Mouse (Mus musculus): ENCODE measurements around the gene Meltf. TPM values are rescaled to one million over a fixed set of nuclear protein-coding genes. Genes with fewer than 3 reads are reported as not detected.

The Meltf gene
- polyA plus RNA-seq (2014; fragmentation: Nextera tagmentation; extraction: Ambion mirVana) = not detected in 2 replicates

GRCm38 (mm10) chr16:31878573-31879257, at the start of gene Meltf:
Gene Meltf, plus strand, starts transcription at chr16:31878810.
- Histone ChIP-seq H3K27ac (replicated peaks in 1 of 2; ENCODE audit: control insufficient read depth in 1 of 2, insufficient read depth in 1 of 2, low read depth in 2 of 2, low read length in 2 of 2) (no peak within 1 kb of the TSS), H3K9me3 (ENCODE audit: control insufficient read depth, low read length) (no peaks in the 10 kb centered on the region), H3K4me1 (ENCODE audit: control insufficient read depth in 2 of 2, insufficient read depth in 2 of 2, low read length in 2 of 2) (peaks cover 16 to 21% of the 10 kb centered on the region in 2 experiments), H3K4me3 (ENCODE audit: control insufficient read depth in 1 of 2, insufficient read depth in 1 of 2, low read depth in 1 of 2, low read length in 2 of 2) (no peak within 1 kb of the TSS), H3K27me3 (ENCODE audit: control insufficient read depth, insufficient read depth, low read length) (no peaks in the 10 kb centered on the region), H3K4me2 (ENCODE audit: low read length) (peak within 1 kb of the TSS; percentile 45; the same call in 1 of the 2 replicates), H3K9ac (ENCODE audit: low read length) (no peak within 1 kb of the TSS), H3K36me3 (ENCODE audit: control insufficient read depth, insufficient read depth, low read length) (peaks cover 12% of the 10 kb centered on the region)
- ATAC-seq (ENCODE audit: insufficient number of reproducible peaks, insufficient read depth, low FRiP score, low read depth) = no peak
- 27% methylated on average over 21 of the region's 21 CpGs for WGBS

DNA sequence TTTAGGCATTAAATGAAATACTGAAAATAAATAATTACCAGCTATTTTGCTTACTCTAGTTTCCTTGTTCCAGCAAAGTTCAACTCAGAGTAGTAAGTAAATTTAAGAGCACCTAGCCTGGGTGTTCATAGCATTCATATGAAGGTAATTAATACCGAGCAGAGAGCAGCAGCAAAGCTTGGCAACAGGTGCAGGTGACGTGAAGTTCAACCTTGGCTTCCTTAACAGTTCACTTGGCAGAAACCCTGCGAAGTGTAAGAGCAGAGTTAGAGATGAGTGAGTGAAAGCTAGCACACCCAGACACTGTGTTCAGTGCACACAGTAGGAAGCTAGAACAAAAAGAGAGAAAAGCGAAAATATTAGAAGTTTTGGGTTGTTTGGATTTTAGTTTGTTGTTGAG, 47.9 kb upstream of the Meltf start:
- peaks cover 19% of the 10 kb centered on the region for H3K36me3 ChIP-seq (ENCODE audit: control insufficient read depth, insufficient read depth, low read length)
- H3K4me3 ChIP-seq (ENCODE audit: control insufficient read depth in 1 of 2, insufficient read depth in 1 of 2, low read depth in 1 of 2, low read length in 2 of 2) = no peak overlapping the region
- H3K9me3 ChIP-seq (ENCODE audit: control insufficient read depth, low read length) = no peaks in the 10 kb centered on the region
- H3K27me3 ChIP-seq (ENCODE audit: control insufficient read depth, insufficient read depth, low read length) = no peaks in the 10 kb centered on the region
- H3K27ac ChIP-seq (replicated peaks in 1 of 2; ENCODE audit: control insufficient read depth in 1 of 2, insufficient read depth in 1 of 2, low read depth in 2 of 2, low read length in 2 of 2) = no peak overlapping the region
- H3K4me1 ChIP-seq (ENCODE audit: control insufficient read depth in 2 of 2, insufficient read depth in 2 of 2, low read length in 2 of 2) = 0 out of 4 replicates have a peak, but pooled peaks cover 0 to 4% of the 10 kb centered on the region in 2 experiments
- WGBS = 91% methylated on average over 4 of the region's 4 CpGs
- no peak overlapping the region for H3K9ac ChIP-seq (ENCODE audit: low read length)
- no peak overlapping the region for H3K4me2 ChIP-seq (ENCODE audit: low read length)
- no peak for ATAC-seq (ENCODE audit: insufficient number of reproducible peaks, insufficient read depth, low FRiP score, low read depth)

- Histone ChIP-seq H3K4me3 (ENCODE audit: control insufficient read depth in 1 of 2, insufficient read depth in 1 of 2, low read depth in 1 of 2, low read length in 2 of 2) (no peak overlapping the region), H3K9ac (ENCODE audit: low read length) (no peak overlapping the region), H3K4me2 (ENCODE audit: low read length) (no peak overlapping the region), H3K27ac (replicated peaks in 1 of 2; ENCODE audit: control insufficient read depth in 1 of 2, insufficient read depth in 1 of 2, low read depth in 2 of 2, low read length in 2 of 2) (no peak overlapping the region), H3K27me3 (ENCODE audit: control insufficient read depth, insufficient read depth, low read length) (no peaks in the 10 kb centered on the region), H3K36me3 (ENCODE audit: control insufficient read depth, insufficient read depth, low read length) (peaks cover 25% of the 10 kb centered on the region), H3K9me3 (ENCODE audit: control insufficient read depth, low read length) (no peaks in the 10 kb centered on the region), H3K4me1 (ENCODE audit: control insufficient read depth in 2 of 2, insufficient read depth in 2 of 2, low read length in 2 of 2) (0 out of 4 replicates have a peak, but pooled peaks cover 0 to 4% of the 10 kb centered on the region in 2 experiments)
- WGBS = 77% methylated on average over 10 of the region's 10 CpGs
- ATAC-seq (ENCODE audit: insufficient number of reproducible peaks, insufficient read depth, low FRiP score, low read depth) = no peak
Measured at GRCm38 (mm10) chr16:31832630-31833422, 45.8 kb upstream of the Meltf start.

DNA sequence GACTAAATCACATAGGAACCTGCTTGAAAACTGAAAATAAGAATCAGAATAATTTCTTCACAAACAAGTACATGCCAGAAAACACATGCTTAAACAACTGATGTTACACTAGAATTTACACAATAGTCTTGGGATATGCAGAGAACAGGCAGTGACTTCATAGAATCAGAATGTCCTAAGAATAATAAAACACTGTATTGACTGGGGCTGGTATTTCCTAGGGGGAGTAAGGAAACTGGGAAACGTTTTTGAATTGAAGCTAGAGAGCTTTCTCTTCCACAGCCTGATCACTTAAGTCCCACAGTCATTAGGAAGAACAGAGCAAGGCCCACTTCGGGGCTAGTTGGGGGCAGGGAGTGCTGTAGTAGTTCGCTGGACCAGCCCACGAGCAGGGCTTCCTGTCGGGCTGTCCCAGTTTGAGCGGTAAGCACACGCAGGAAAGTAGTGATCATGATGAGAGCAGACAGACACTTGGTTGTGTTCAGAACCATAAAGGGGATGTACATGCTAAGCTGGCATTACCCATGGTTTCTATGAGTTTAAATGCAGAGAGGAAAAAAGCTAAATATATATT, 44.5 kb upstream of the Meltf start:
- H3K36me3 ChIP-seq (ENCODE audit: control insufficient read depth, insufficient read depth, low read length) = peaks cover 38% of the 10 kb centered on the region
- peak overlapping the region; percentile 53 to 77 for H3K27ac ChIP-seq (replicated peaks in 1 of 2; ENCODE audit: control insufficient read depth in 1 of 2, insufficient read depth in 1 of 2, low read depth in 2 of 2, low read length in 2 of 2)
- H3K4me1 ChIP-seq (ENCODE audit: control insufficient read depth in 2 of 2, insufficient read depth in 2 of 2, low read length in 2 of 2) = 0 out of 4 replicates have a peak, but pooled peaks cover 0 to 4% of the 10 kb centered on the region in 2 experiments
- no peak overlapping the region for H3K4me3 ChIP-seq (ENCODE audit: control insufficient read depth in 1 of 2, insufficient read depth in 1 of 2, low read depth in 1 of 2, low read length in 2 of 2)
- no peak for ATAC-seq (ENCODE audit: insufficient number of reproducible peaks, insufficient read depth, low FRiP score, low read depth)
- peak overlapping the region; percentile 32; the same call in 1 of the 2 replicates for H3K4me2 ChIP-seq (ENCODE audit: low read length)
- H3K9ac ChIP-seq (ENCODE audit: low read length) = no peak overlapping the region
- no peaks in the 10 kb centered on the region for H3K27me3 ChIP-seq (ENCODE audit: control insufficient read depth, insufficient read depth, low read length)
- 47% methylated on average over 7 of the region's 7 CpGs for WGBS
- no peaks in the 10 kb centered on the region for H3K9me3 ChIP-seq (ENCODE audit: control insufficient read depth, low read length)

- Histone ChIP-seq H3K4me3 (ENCODE audit: control insufficient read depth in 1 of 2, insufficient read depth in 1 of 2, low read depth in 1 of 2, low read length in 2 of 2) (no peak overlapping the region), H3K4me2 (ENCODE audit: low read length) (no peak overlapping the region), H3K27ac (replicated peaks in 1 of 2; ENCODE audit: control insufficient read depth in 1 of 2, insufficient read depth in 1 of 2, low read depth in 2 of 2, low read length in 2 of 2) (no peak overlapping the region), H3K4me1 (ENCODE audit: control insufficient read depth in 2 of 2, insufficient read depth in 2 of 2, low read length in 2 of 2) (0 out of 4 replicates have a peak, but pooled peaks cover 0 to 4% of the 10 kb centered on the region in 2 experiments), H3K9ac (ENCODE audit: low read length) (no peak overlapping the region), H3K27me3 (ENCODE audit: control insufficient read depth, insufficient read depth, low read length) (no peaks in the 10 kb centered on the region), H3K36me3 (ENCODE audit: control insufficient read depth, insufficient read depth, low read length) (peaks cover 35% of the 10 kb centered on the region), H3K9me3 (ENCODE audit: control insufficient read depth, low read length) (no peaks in the 10 kb centered on the region)
- ATAC-seq (ENCODE audit: insufficient number of reproducible peaks, insufficient read depth, low FRiP score, low read depth) = no peak
- 73% methylated on average over 2 of the region's 2 CpGs for WGBS
Measured at GRCm38 (mm10) chr16:31834662-31835318, 43.8 kb upstream of the Meltf start.

- Histone ChIP-seq H3K36me3 (ENCODE audit: control insufficient read depth, insufficient read depth, low read length) (peaks cover 30% of the 10 kb centered on the region), H3K4me3 (ENCODE audit: control insufficient read depth in 1 of 2, insufficient read depth in 1 of 2, low read depth in 1 of 2, low read length in 2 of 2) (no peak overlapping the region), H3K9me3 (ENCODE audit: control insufficient read depth, low read length) (no peaks in the 10 kb centered on the region), H3K9ac (ENCODE audit: low read length) (no peak overlapping the region), H3K4me2 (ENCODE audit: low read length) (no peak overlapping the region), H3K27me3 (ENCODE audit: control insufficient read depth, insufficient read depth, low read length) (no peaks in the 10 kb centered on the region), H3K4me1 (ENCODE audit: control insufficient read depth in 2 of 2, insufficient read depth in 2 of 2, low read length in 2 of 2) (0 out of 4 replicates have a peak, but pooled peaks cover 0 to 4% of the 10 kb centered on the region in 2 experiments), H3K27ac (replicated peaks in 1 of 2; ENCODE audit: control insufficient read depth in 1 of 2, insufficient read depth in 1 of 2, low read depth in 2 of 2, low read length in 2 of 2) (no peak overlapping the region)
- no peak for ATAC-seq (ENCODE audit: insufficient number of reproducible peaks, insufficient read depth, low FRiP score, low read depth)
- WGBS = 78% methylated on average over 3 of the region's 3 CpGs
Measured at GRCm38 (mm10) chr16:31837362-31837761, 41.2 kb upstream of the Meltf start.

DNA sequence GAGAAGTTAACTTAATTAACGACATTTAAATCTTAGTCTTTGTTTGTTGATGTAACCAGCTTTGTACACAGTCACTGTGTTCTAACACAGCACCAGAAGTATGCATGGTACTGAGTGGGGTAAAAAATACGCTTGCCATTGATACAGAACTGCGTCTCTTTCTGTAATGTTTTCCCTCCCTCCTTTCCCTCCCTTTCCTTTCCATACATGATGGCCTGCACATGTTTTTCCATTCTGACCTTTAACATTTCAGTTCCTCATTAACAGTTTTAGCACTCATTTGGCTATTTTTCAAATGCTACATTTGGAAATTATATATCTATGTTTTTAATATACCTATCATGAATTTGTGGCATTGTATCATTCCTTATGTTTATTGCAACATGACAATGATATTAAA, 34.4 kb upstream of the Meltf start:
- no peak overlapping the region for H3K27ac ChIP-seq (replicated peaks in 1 of 2; ENCODE audit: control insufficient read depth in 1 of 2, insufficient read depth in 1 of 2, low read depth in 2 of 2, low read length in 2 of 2)
- H3K4me1 ChIP-seq (ENCODE audit: control insufficient read depth in 2 of 2, insufficient read depth in 2 of 2, low read length in 2 of 2) = no peaks in the 10 kb centered on the region
- no peak overlapping the region for H3K4me3 ChIP-seq (ENCODE audit: control insufficient read depth in 1 of 2, insufficient read depth in 1 of 2, low read depth in 1 of 2, low read length in 2 of 2)
- no peak for ATAC-seq (ENCODE audit: insufficient number of reproducible peaks, insufficient read depth, low FRiP score, low read depth)
- H3K27me3 ChIP-seq (ENCODE audit: control insufficient read depth, insufficient read depth, low read length) = no peaks in the 10 kb centered on the region
- H3K9ac ChIP-seq (ENCODE audit: low read length) = no peak overlapping the region
- no peak overlapping the region for H3K4me2 ChIP-seq (ENCODE audit: low read length)
- no peaks in the 10 kb centered on the region for H3K9me3 ChIP-seq (ENCODE audit: control insufficient read depth, low read length)
- WGBS = 93% methylated on average over 3 of the region's 3 CpGs
- peaks cover 13% of the 10 kb centered on the region for H3K36me3 ChIP-seq (ENCODE audit: control insufficient read depth, insufficient read depth, low read length)

All from heart, embryonic 14.5 days (tissue).